Mouse (Mus musculus): ENCODE measurements around the gene Cfap74.

DNA sequence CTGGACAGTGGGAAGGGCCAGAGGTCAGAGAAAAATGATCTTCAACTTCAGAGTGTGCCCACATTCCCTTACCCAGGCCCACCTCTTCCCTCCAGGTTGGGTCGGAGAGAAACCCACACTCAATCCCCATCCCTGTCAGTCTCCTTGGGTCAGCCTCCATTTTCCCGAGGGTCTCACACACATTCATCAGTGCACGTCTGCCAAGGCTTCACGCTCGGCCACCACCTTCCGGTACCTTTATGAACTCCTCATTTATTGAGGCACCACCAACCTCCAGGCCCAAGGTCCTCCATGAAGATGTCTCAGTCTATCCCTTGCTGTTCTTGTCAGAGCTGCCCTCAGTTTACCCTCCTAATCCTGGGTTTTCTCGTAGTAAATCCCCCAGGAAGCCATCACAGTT is 62.0 kb downstream of the Cfap74 start:
- TF ChIP-seq CTCF (IDR thresholded peaks at IDR 0.05; ENCODE audit: low read depth) (no peak), EP300 (optimal IDR thresholded peaks at IDR 0.05) (no peak)
